Mouse (Mus musculus) MEL (cell line): ENCODE measurements around the gene Traf2.

Experiments
- CTCF ChIP-seq, 3 experiments: IDR thresholded peaks in 2 of 3; conservative IDR thresholded peaks in 1 of 3; 2 replicates each; pipeline ENCODE4 v1.5.1; 2011 to 2012; ENCODE audit warnings: low read length in 3 of 3, low read depth in 2 of 3, mild to moderate bottlenecking in 2 of 3, improper control_type of control experiment in 1 of 3, inconsistent platforms in 1 of 3, mixed read lengths in 1 of 3, moderate library complexity in 1 of 3; ENCODE audit not compliant: control insufficient read depth in 1 of 3, insufficient read depth in 1 of 3, poor library complexity in 1 of 3, severe bottlenecking in 1 of 3
- ELF1 ChIP-seq: IDR thresholded peaks from 2 replicates; pipeline ENCODE4 v1.6.1; 2014; ENCODE audit warnings: low read depth, mild to moderate bottlenecking, inconsistent platforms, low read length, improper control_type of control experiment, moderate library complexity
- ETS1 ChIP-seq: IDR thresholded peaks from 2 replicates; pipeline ENCODE4 v1.6.1; 2012; ENCODE audit warnings: low read depth, mild to moderate bottlenecking, inconsistent platforms, low read length, improper control_type of control experiment, moderate library complexity
- HCFC1 ChIP-seq: IDR thresholded peaks from 2 replicates; pipeline ENCODE4 v1.6.1; 2012; ENCODE audit warnings: low read depth, mild to moderate bottlenecking, inconsistent platforms, low read length, improper control_type of control experiment, moderate library complexity
- JUND ChIP-seq: IDR thresholded peaks from 2 replicates; pipeline ENCODE4 v1.6.1; 2011; ENCODE audit warnings: low read depth, mild to moderate bottlenecking, improper control_type of control experiment, low read length
- MYB ChIP-seq: IDR thresholded peaks from 2 replicates; pipeline ENCODE4 v1.6.1; 2011; ENCODE audit warnings: mild to moderate bottlenecking, low read depth, low read length, improper control_type of control experiment
- POLR2A ChIP-seq, 2 experiments: IDR thresholded peaks; 2 replicates each; pipeline ENCODE4 v1.6.1; 2011 to 2012; ENCODE audit warnings: low read length in 2 of 2, mild to moderate bottlenecking in 2 of 2, control low read depth in 1 of 2, improper control_type of control experiment in 1 of 2, low read depth in 1 of 2, moderate library complexity in 1 of 2; ENCODE audit not compliant: control insufficient read depth in 1 of 2, insufficient read depth in 1 of 2, poor library complexity in 1 of 2
- SIN3A ChIP-seq: IDR thresholded peaks from 2 replicates; pipeline ENCODE4 v1.6.1; 2012; ENCODE audit warnings: low read length, improper control_type of control experiment, inconsistent platforms
- TAL1 ChIP-seq: IDR thresholded peaks from 2 replicates; pipeline ENCODE4 v1.6.1; 2012; ENCODE audit warnings: mild to moderate bottlenecking, inconsistent platforms, low read length, moderate library complexity, mixed read lengths
- ZKSCAN1 ChIP-seq: IDR thresholded peaks from 2 replicates; pipeline ENCODE4 v1.6.1; 2012; ENCODE audit warnings: low read depth, mild to moderate bottlenecking, inconsistent platforms, low read length, improper control_type of control experiment, moderate library complexity

DNA sequence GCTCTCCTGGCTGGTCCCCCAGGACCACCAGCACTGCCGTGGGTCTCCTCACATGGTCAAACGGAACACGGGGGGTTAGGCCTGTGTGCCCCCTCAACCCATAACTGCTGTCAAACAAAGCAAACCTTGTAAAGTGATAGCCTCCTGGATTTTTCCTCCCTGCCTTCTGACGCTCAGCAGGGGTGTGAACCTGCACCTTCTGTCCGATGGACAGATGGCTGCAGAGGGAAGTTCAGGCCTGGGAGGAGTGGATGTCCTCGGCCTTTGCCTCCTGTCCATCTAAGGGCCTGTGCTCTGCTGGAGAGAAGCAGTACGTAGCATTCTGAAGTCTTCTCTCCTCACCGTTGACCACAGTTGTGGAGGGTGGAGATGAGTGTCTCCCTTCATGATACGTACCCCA is 15.2 kb upstream of the Traf2 start:
- no peak for TF ChIP-seq JUND
- no peak for TF ChIP-seq CTCF (IDR thresholded peaks at IDR 0.05 in 2 of 3, conservative IDR thresholded peaks at IDR 0.05 in 1 of 3; ENCODE audit: control insufficient read depth in 1 of 3, insufficient read depth in 1 of 3, low read depth in 2 of 3, low read length in 3 of 3, poor library complexity in 1 of 3, severe bottlenecking in 1 of 3)
- TF ChIP-seq SIN3A, result no peak
- TF ChIP-seq MYB, result no peak
- TF ChIP-seq POLR2A (IDR thresholded peaks at IDR 0.05; ENCODE audit: control insufficient read depth in 1 of 2, insufficient read depth in 1 of 2, low read depth in 1 of 2, low read length in 2 of 2, poor library complexity in 1 of 2), result no peak
- no peak for TF ChIP-seq ETS1
- no peak for TF ChIP-seq HCFC1
- TF ChIP-seq ELF1, result no peak
- no peak for TF ChIP-seq TAL1
- no peak for TF ChIP-seq ZKSCAN1
